ENCODE assay signal across 9 mouse cellular contexts in the genomic region with DNA sequence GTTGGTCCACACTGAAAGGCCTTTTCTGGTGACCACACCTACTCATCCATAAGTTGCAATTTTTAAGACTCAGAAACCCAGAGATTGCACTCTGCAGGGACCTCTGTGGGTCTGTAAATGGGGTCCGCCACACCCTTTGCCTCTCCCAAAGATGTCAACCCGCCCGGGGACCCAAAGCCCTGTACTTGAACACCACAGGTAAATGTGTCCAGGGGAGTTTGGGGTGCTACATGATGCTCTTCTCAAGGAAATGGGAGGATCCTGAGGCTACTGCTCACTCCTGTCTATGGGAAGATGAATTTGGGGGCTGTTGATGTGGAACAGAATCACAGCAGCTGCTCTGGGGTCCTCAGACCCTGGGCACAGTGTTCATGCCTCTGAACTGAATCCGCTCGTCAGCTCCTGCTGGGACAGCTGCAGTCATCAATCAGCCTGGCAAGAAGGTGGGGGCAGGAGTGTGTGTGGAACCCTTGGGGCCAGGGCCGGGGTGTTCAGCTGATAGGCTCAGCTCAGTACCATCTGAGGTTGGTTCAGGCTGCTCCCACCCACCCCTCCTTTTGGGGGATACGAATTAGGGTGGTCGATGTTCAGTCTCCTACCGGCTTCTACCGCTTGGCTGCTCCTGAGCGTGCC. TPM values are rescaled to one million over a fixed set of nuclear protein-coding genes. Genes with fewer than 3 reads are reported as not detected.
DNase-seq lines count a peak whose midpoint lies in the region; ATAC-seq and TF ChIP-seq lines count a peak whose summit lies in the region.
"Had no signal": no experiment of that assay in that cellular context is flagged by ENCODE, and none has a peak within 500 bp of the region (broad histone marks: within the 10 kb centered on the region; RNA-seq: fewer than 3 reads in every experiment).

No protein-coding gene starts in this region.

- H3K9me3 ChIP-seq in hindbrain, embryonic 10.5 days, result no peaks in the 10 kb centered on the region

- H3K27me3 ChIP-seq in heart, adult 2 months (ENCODE audit: control insufficient read depth, insufficient read depth, low read length), result no peaks in the 10 kb centered on the region
- peaks cover 43% of the 10 kb centered on the region for H3K27me3 ChIP-seq in hindbrain, embryonic 10.5 days (ENCODE audit: insufficient read depth, poor library complexity, severe bottlenecking)

- peak overlapping the region; percentile 61 for H3K9ac ChIP-seq in heart, adult 2 months (ENCODE audit: low read depth, low read length)

- DNase-seq in heart, adult 2 months, result peak in 1 of 2 experiments; percentile 14
- no peak for DNase-seq in heart, postnatal 4 days
- peak; percentile 40 for DNase-seq in MN1 (ENCODE audit: low spot score)
- no peak for DNase-seq in hindbrain, embryonic 10.5 days (ENCODE audit: low spot score)
- DNase-seq in frontal cortex, postnatal 14 days (ENCODE audit: low spot score in 2 of 2), result no peak
- DNase-seq in right cerebral cortex, postnatal 36 days (ENCODE audit: low spot score in 2 of 2), result no peak
- no peak for DNase-seq in thymus, postnatal 25 days

- H3K4me3 ChIP-seq in heart, adult 2 months, result peak overlapping the region; percentile 53
- H3K4me3 ChIP-seq in hindbrain, embryonic 10.5 days, result peak overlapping the region; percentile 51

- peaks cover 30% of the 10 kb centered on the region for H3K4me1 ChIP-seq in heart, adult 2 months (ENCODE audit: control insufficient read depth, insufficient read depth, low read length)
- peaks cover 92% of the 10 kb centered on the region for H3K4me1 ChIP-seq in hindbrain, embryonic 10.5 days (replicated peaks)

- 34% methylated on average over 11 of the region's 11 CpGs for WGBS in heart, adult 2 months
- WGBS in hindbrain, embryonic 10.5 days, result 19% methylated on average over 11 of the region's 11 CpGs

- intact Hi-C loops in heart, adult 2 months (cut with DNase I), result loop anchor here (2.0 kb wide), 2 partner anchors 16 to 56 kb away; no protein-coding TSS in a partner anchor

- TF ChIP-seq EP300 in heart, adult 2 months (IDR thresholded peaks at IDR 0.05; ENCODE audit: insufficient read depth, low read depth, low read length), result no peak

- no peaks in the 10 kb centered on the region for H3K79me2 ChIP-seq in heart, adult 2 months (replicated peaks; ENCODE audit: control insufficient read depth, insufficient read depth, low read length)

- no peaks in the 10 kb centered on the region; the same call in 1 of the 2 replicates for H3K36me3 ChIP-seq in heart, adult 2 months (ENCODE audit: control insufficient read depth, insufficient read depth, low read length)
- peaks cover 35% of the 10 kb centered on the region for H3K36me3 ChIP-seq in hindbrain, embryonic 10.5 days

- no peak for TF ChIP-seq POLR2A in heart, adult 2 months (IDR thresholded peaks at IDR 0.05; ENCODE audit: insufficient read depth, low read depth, low read length)

- peak overlapping the region; percentile 75 for H3K27ac ChIP-seq in heart, adult 2 months
- peak overlapping the region; percentile 90 for H3K27ac ChIP-seq in hindbrain, embryonic 10.5 days

- no peak for TF ChIP-seq CTCF in heart, adult 2 months (IDR thresholded peaks at IDR 0.05)

- peak; percentile 4; the same call in 1 of the 2 replicates for ATAC-seq in megakaryocyte progenitor cell, adult 5-6 weeks (replicated peaks; ENCODE audit: poor library complexity)

RNA-seq across cellular contexts. Expression of a gene that starts 0.5 kb away (rescaled TPM):
- 10 to 100 TPM; 35.0 to 48.8 TPM for total RNA-seq in heart, adult 2 months (2021)
- 73.7 and 89.2 TPM in 2 replicates for polyA plus RNA-seq in heart, adult 2 months (2012; rRNA removed)
- 10 to 100 TPM; 44.4 to 46.1 TPM for total RNA-seq in heart, postnatal 4 days (2021)
- polyA plus RNA-seq in hindbrain, embryonic 10.5 days (2016; fragmentation: Nextera tagmentation; extraction: Ambion mirVana), result 131 and 243 TPM in 2 replicates
- 0.27 TPM in 1 of 2 replicates, not detected in the other for total RNA-seq in megakaryocyte progenitor cell, adult 5-6 weeks (2015)
- 0.57 and 2.4 TPM in 2 replicates for total RNA-seq in megakaryocyte progenitor cell, adult 5-6 weeks (2017)

RNA-seq across cellular contexts. Expression of a gene that starts 25.9 kb away (rescaled TPM):
- 10 to 100 TPM; 13.0 to 13.3 TPM for total RNA-seq in heart, adult 2 months (2021)
- polyA plus RNA-seq in heart, adult 2 months (2012; rRNA removed), result 37.5 and 40.5 TPM in 2 replicates
- total RNA-seq in heart, postnatal 4 days (2021), result 10 to 100 TPM; 14.6 to 15.9 TPM
- 23.3 and 29.2 TPM in 2 replicates for polyA plus RNA-seq in hindbrain, embryonic 10.5 days (2016; fragmentation: Nextera tagmentation; extraction: Ambion mirVana)
- 4.8 and 5.7 TPM in 2 replicates for total RNA-seq in megakaryocyte progenitor cell, adult 5-6 weeks (2015)
- total RNA-seq in megakaryocyte progenitor cell, adult 5-6 weeks (2017), result 2.7 and 5.0 TPM in 2 replicates

RNA-seq across cellular contexts. Expression of a gene that starts 47.8 kb away (rescaled TPM):
- under 1 TPM in 1 of 2 experiments, not detected in 1; 0.23 TPM for total RNA-seq in heart, adult 2 months (2021)
- 0.08 and 0.32 TPM in 2 replicates for polyA plus RNA-seq in heart, adult 2 months (2012; rRNA removed)
- total RNA-seq in heart, postnatal 4 days (2021), result under 1 TPM; 0.43 to 0.52 TPM
- 24.1 and 36.7 TPM in 2 replicates for polyA plus RNA-seq in hindbrain, embryonic 10.5 days (2016; fragmentation: Nextera tagmentation; extraction: Ambion mirVana)
- total RNA-seq in megakaryocyte progenitor cell, adult 5-6 weeks (2015), result 0.10 and 0.12 TPM in 2 replicates
- not detected in 2 replicates for total RNA-seq in megakaryocyte progenitor cell, adult 5-6 weeks (2017)
- total RNA-seq: left cerebral cortex, postnatal 4 days had no signal

RNA-seq across cellular contexts. Expression of a gene that starts 57.4 kb away (rescaled TPM):
- total RNA-seq in heart, adult 2 months (2021), result under 1 TPM; 0.45 to 0.47 TPM
- 0.67 and 0.94 TPM in 2 replicates for polyA plus RNA-seq in heart, adult 2 months (2012; rRNA removed)
- total RNA-seq in heart, postnatal 4 days (2021), result under 1 TPM; 0.50 to 0.93 TPM
- polyA plus RNA-seq in hindbrain, embryonic 10.5 days (2016; fragmentation: Nextera tagmentation; extraction: Ambion mirVana), result 1.8 and 2.5 TPM in 2 replicates
- 0.30 TPM in 1 of 2 replicates, not detected in the other for total RNA-seq in megakaryocyte progenitor cell, adult 5-6 weeks (2015)
- total RNA-seq in megakaryocyte progenitor cell, adult 5-6 weeks (2017), result 0.91 and 1.2 TPM in 2 replicates

RNA-seq across cellular contexts. Expression of a gene that starts 57.5 kb away (rescaled TPM):
- under 1 TPM; 0.13 to 0.25 TPM for total RNA-seq in heart, adult 2 months (2021)
- polyA plus RNA-seq in heart, adult 2 months (2012; rRNA removed), result 0.08 and 0.15 TPM in 2 replicates
- not detected for total RNA-seq in heart, postnatal 4 days (2021)
- 0.12 TPM in 1 of 2 replicates, not detected in the other for polyA plus RNA-seq in hindbrain, embryonic 10.5 days (2016; fragmentation: Nextera tagmentation; extraction: Ambion mirVana)
- not detected in 2 replicates for total RNA-seq in megakaryocyte progenitor cell, adult 5-6 weeks (2015)
- 0.12 TPM in 1 of 2 replicates, not detected in the other for total RNA-seq in megakaryocyte progenitor cell, adult 5-6 weeks (2017)
- total RNA-seq: left cerebral cortex, postnatal 4 days had no signal

Comparison
In these comparisons a context has a peak if more than half of its experiments do, and no peak if none do; other contexts are left out.
1. RNA of a gene that starts 0.5 kb away (total RNA-seq): 35.0 to 48.8 TPM in heart, adult 2 months and 44.4 to 46.1 TPM in heart, postnatal 4 days; 0.27 to 2.4 TPM in megakaryocyte progenitor cell, adult 5-6 weeks; every median in the first group is over 10 times any median in the second.